Mouse (Mus musculus) left cerebral cortex, adult 8-10 months (tissue): ENCODE data around the gene Hpf1. TPM values are rescaled to one million over a fixed set of nuclear protein-coding genes. Genes with fewer than 3 reads are reported as not detected.

Experiments
- DNase-seq, 2 experiments: peaks; one replicate each; pipeline ENCODE4 v3.0.0; 2022; ENCODE audit warnings: low spot score in 2 of 2
- total RNA-seq, 4 experiments: library from RNA; stranded (reverse); gene quantifications; 2 replicates each; pipeline ENCODE4 v1.2.4; 2022

Gene Hpf1
- total RNA-seq, 4 experiments from 2014 or later: 45.9 to 57.7 (median 51.2) TPM

GRCm38 (mm10) chr8:60891757-60892156 lies 1.5 kb downstream of the Hpf1 start:
- DNase-seq: no peak

GRCm38 (mm10) chr8:60895878-60896277 lies 5.7 kb downstream of the Hpf1 start:
- DNase-seq: no peak

- DNase-seq: no peak
These were observed 9.9 kb downstream of the Hpf1 start for GRCm38 (mm10) chr8:60900147-60900546.

GRCm38 (mm10) chr8:60912081-60912480 lies 21.9 kb downstream of the Hpf1 start:
- DNase-seq: no peak

GRCm38 (mm10) chr8:60912554-60912953 lies 22.3 kb downstream of the Hpf1 start:
- DNase-seq: no peak

GRCm38 (mm10) chr8:60919069-60919468 lies 28.9 kb downstream of the Hpf1 start:
- no peak for DNase-seq

GRCm38 (mm10) chr8:60920176-60920575 lies 30.0 kb downstream of the Hpf1 start:
- no peak for DNase-seq

GRCm38 (mm10) chr8:60933617-60934016 lies 43.4 kb downstream of the Hpf1 start:
- DNase-seq: no peak

- no peak for DNase-seq
These were observed 48.7 kb downstream of the Hpf1 start for GRCm38 (mm10) chr8:60938717-60939424.

GRCm38 (mm10) chr8:60942867-60943266 lies 52.6 kb downstream of the Hpf1 start:
- no peak for DNase-seq

- DNase-seq: no peak
These were observed 57.3 kb downstream of the Hpf1 start for GRCm38 (mm10) chr8:60947503-60947902.

GRCm38 (mm10) chr8:60949859-60950258 lies 59.6 kb downstream of the Hpf1 start:
- DNase-seq: no peak

GRCm38 (mm10) chr8:60951271-60951670 lies 61.1 kb downstream of the Hpf1 start:
- DNase-seq: no peak

GRCm38 (mm10) chr8:60951757-60952156 lies 61.5 kb downstream of the Hpf1 start:
- DNase-seq: no peak

GRCm38 (mm10) chr8:60952803-60953202 lies 62.6 kb downstream of the Hpf1 start:
- DNase-seq: no peak

GRCm38 (mm10) chr8:60954281-60955014 lies 64.2 kb downstream of the Hpf1 start:
- peak; percentile 52 to 85 for DNase-seq

- DNase-seq: no peak
These were observed 66.6 kb downstream of the Hpf1 start for GRCm38 (mm10) chr8:60956847-60957246.

Other genes starting within 250 kb of the Hpf1 start
- 100 to 1,000 TPM; 121 to 138 (median 128) TPM for gene Clcn3, start 92.9 kb downstream of the Hpf1 start, total RNA-seq
- 10 to 100 TPM; 27.7 to 35.2 (median 30.7) TPM for gene Nek1, start 102.8 kb downstream of the Hpf1 start, total RNA-seq